Mouse (Mus musculus) heart, postnatal 0 days (tissue): ENCODE measurements at regions not wholly inside any gene's neighbourhood (a gene's known extent, or its start where the extent isn't known, plus 50 kb on each side); places are given as distances from the start of the nearest gene placed in this dataset.

Experiments used
- ATAC-seq: fragments of 200-750 bp; cut with Nextera tagmentation; 2 replicates; pipeline ENCODE4 v1.8.0; 2017; ENCODE audit warnings: low read depth, moderate number of reproducible peaks, moderate library complexity; ENCODE audit not compliant: insufficient read depth
- DNase-seq: peaks from one replicate; pipeline ENCODE4 v3.0.0-alpha.2; 2016; ENCODE audit warnings: low spot score
- H3K27ac ChIP-seq: fragments of 300-500 bp; sonication (generic); 2 replicates; pipeline ENCODE4 v1.5.1; 2014; ENCODE audit warnings: low read depth, mild to moderate bottlenecking
- H3K27me3 ChIP-seq: fragments of 300-500 bp; sonication (generic); 2 replicates; pipeline ENCODE4 v1.6.1; 2014; ENCODE audit warnings: low read length, mixed read lengths; ENCODE audit not compliant: control insufficient read depth, insufficient read depth
- H3K36me3 ChIP-seq: fragments of 300-500 bp; sonication (generic); replicated peaks from 2 replicates; pipeline ENCODE4 v1.6.1; 2014; ENCODE audit warnings: low read length, mixed read lengths; ENCODE audit not compliant: control insufficient read depth, insufficient read depth
- H3K4me1 ChIP-seq: fragments of 300-500 bp; sonication (generic); 2 replicates; pipeline ENCODE4 v1.6.1; 2014; ENCODE audit warnings: antibody characterized with exemption; ENCODE audit not compliant: control insufficient read depth, insufficient read depth
- H3K4me2 ChIP-seq: fragments of 300-500 bp; sonication (generic); 2 replicates; pipeline ENCODE4 v1.6.1; 2014; ENCODE audit warnings: low read depth, mild to moderate bottlenecking, low read length, moderate library complexity
- H3K4me3 ChIP-seq: fragments of 300-500 bp; sonication (generic); 2 replicates; pipeline ENCODE4 v1.5.1; 2014; ENCODE audit warnings: low read depth, low read length
- H3K9ac ChIP-seq: fragments of 300-500 bp; sonication (generic); replicated peaks from 2 replicates; pipeline ENCODE4 v1.6.1; 2014; ENCODE audit warnings: low read depth, low read length, mixed read lengths
- H3K9me3 ChIP-seq: fragments of 300-500 bp; sonication (generic); replicated peaks from 2 replicates; pipeline ENCODE4 v1.6.1; 2016; ENCODE audit warnings: low read length; ENCODE audit not compliant: control insufficient read depth
- CTCF ChIP-seq: IDR thresholded peaks from 2 replicates; pipeline ENCODE4 v1.5.1; 2016; ENCODE audit warnings: antibody characterized with exemption, control low read depth, low read depth
- EP300 ChIP-seq: IDR thresholded peaks from 2 replicates; pipeline ENCODE4 v1.6.1; 2016; ENCODE audit warnings: antibody characterized with exemption, low read depth
- WGBS: fragments of 180-500 bp; shearing (Covaris S2); extraction: QIAGEN DNeasy Blood & Tissue Kit; methylation state at CpG from one replicate; pipeline ENCODE4 v1.1.7; 2014; 5-methylcytosine and 5-hydroxymethylcytosine counted together

GRCm38 (mm10) chr11:110656524-110657156, 257.7 kb downstream of the Map2k6 start:
- no peak overlapping the region for H3K4me2 ChIP-seq
- no peak overlapping the region for H3K4me3 ChIP-seq
- no peak for ATAC-seq
- TF ChIP-seq EP300 (no peak), CTCF (no peak)
- no peaks in the 10 kb centered on the region for H3K9me3 ChIP-seq
- 0 out of 2 replicates have a peak, but pooled peaks cover 6% of the 10 kb centered on the region for H3K4me1 ChIP-seq
- 80% methylated on average over 11 of the region's 11 CpGs for WGBS
- no peaks in the 10 kb centered on the region for H3K27me3 ChIP-seq
- H3K27ac ChIP-seq = no peak overlapping the region
- H3K9ac ChIP-seq = no peak overlapping the region
- no peak for DNase-seq
- H3K36me3 ChIP-seq = no peaks in the 10 kb centered on the region

- Histone ChIP-seq H3K4me1 (0 out of 2 replicates have a peak, but pooled peaks cover 6% of the 10 kb centered on the region), H3K27ac (no peak overlapping the region), H3K9me3 (no peaks in the 10 kb centered on the region), H3K36me3 (no peaks in the 10 kb centered on the region), H3K9ac (no peak overlapping the region), H3K4me2 (no peak overlapping the region), H3K4me3 (no peak overlapping the region), H3K27me3 (no peaks in the 10 kb centered on the region)
- ATAC-seq (no peak), DNase-seq (no peak)
- 20% methylated on average over 8 of the region's 8 CpGs for WGBS
- no peak for TF ChIP-seq EP300
- no peak for TF ChIP-seq CTCF
These were observed 258.9 kb downstream of the Map2k6 start for GRCm38 (mm10) chr11:110657854-110658253.

- ATAC-seq (no peak), DNase-seq (no peak)
- no peaks in the 10 kb centered on the region for H3K36me3 ChIP-seq
- H3K4me1 ChIP-seq = no peaks in the 10 kb centered on the region
- no peak overlapping the region for H3K27ac ChIP-seq
- no peak overlapping the region for H3K9ac ChIP-seq
- no peaks in the 10 kb centered on the region for H3K9me3 ChIP-seq
- 84% methylated on average over 12 of the region's 12 CpGs for WGBS
- TF ChIP-seq EP300 = no peak
- no peak for TF ChIP-seq CTCF
- no peaks in the 10 kb centered on the region for H3K27me3 ChIP-seq
- H3K4me2 ChIP-seq = no peak overlapping the region
- no peak overlapping the region for H3K4me3 ChIP-seq
These were observed 271.9 kb downstream of the Map2k6 start for GRCm38 (mm10) chr11:110670626-110671508.

GRCm38 (mm10) chr11:110672941-110673340, 274.0 kb downstream of the Map2k6 start:
- no peak for DNase-seq
- no peaks in the 10 kb centered on the region for H3K4me1 ChIP-seq
- no peak for ATAC-seq
- H3K4me3 ChIP-seq = no peak overlapping the region
- H3K27ac ChIP-seq = no peak overlapping the region
- H3K36me3 ChIP-seq = no peaks in the 10 kb centered on the region
- no peak overlapping the region for H3K4me2 ChIP-seq
- H3K9ac ChIP-seq = no peak overlapping the region
- WGBS = 74% methylated on average over 1 of the region's 1 CpGs
- no peaks in the 10 kb centered on the region for H3K9me3 ChIP-seq
- no peak for TF ChIP-seq EP300
- no peak for TF ChIP-seq CTCF
- no peaks in the 10 kb centered on the region for H3K27me3 ChIP-seq

GRCm38 (mm10) chr11:110692824-110693223, 275.0 kb upstream of the Kcnj16 start:
- DNase-seq (no peak), ATAC-seq (no peak)
- Histone ChIP-seq H3K27me3 (no peaks in the 10 kb centered on the region), H3K9ac (no peak overlapping the region), H3K4me1 (no peaks in the 10 kb centered on the region), H3K4me3 (no peak overlapping the region), H3K4me2 (no peak overlapping the region), H3K36me3 (no peaks in the 10 kb centered on the region), H3K9me3 (no peaks in the 10 kb centered on the region), H3K27ac (no peak overlapping the region)
- WGBS = 82% methylated on average over 4 of the region's 4 CpGs
- no peak for TF ChIP-seq CTCF
- TF ChIP-seq EP300 = no peak

- Histone ChIP-seq H3K27ac (no peak overlapping the region), H3K9me3 (no peaks in the 10 kb centered on the region), H3K9ac (no peak overlapping the region), H3K4me1 (no peaks in the 10 kb centered on the region), H3K4me3 (no peak overlapping the region), H3K27me3 (no peaks in the 10 kb centered on the region), H3K36me3 (no peaks in the 10 kb centered on the region), H3K4me2 (no peak overlapping the region)
- TF ChIP-seq EP300 (no peak), CTCF (no peak)
- 46% methylated on average over 6 of the region's 6 CpGs for WGBS
- no peak for DNase-seq
- ATAC-seq = no peak
These were observed 270.8 kb upstream of the Kcnj16 start for GRCm38 (mm10) chr11:110697067-110697466.
